Mouse (Mus musculus): ENCODE measurements around the gene Tmem63c. TPM values are rescaled to one million over a fixed set of nuclear protein-coding genes. Genes with fewer than 3 reads are reported as not detected.

Gene Tmem63c
- 10 to 100 TPM; 29.5 to 30.1 TPM for total RNA-seq (2021)

DNA sequence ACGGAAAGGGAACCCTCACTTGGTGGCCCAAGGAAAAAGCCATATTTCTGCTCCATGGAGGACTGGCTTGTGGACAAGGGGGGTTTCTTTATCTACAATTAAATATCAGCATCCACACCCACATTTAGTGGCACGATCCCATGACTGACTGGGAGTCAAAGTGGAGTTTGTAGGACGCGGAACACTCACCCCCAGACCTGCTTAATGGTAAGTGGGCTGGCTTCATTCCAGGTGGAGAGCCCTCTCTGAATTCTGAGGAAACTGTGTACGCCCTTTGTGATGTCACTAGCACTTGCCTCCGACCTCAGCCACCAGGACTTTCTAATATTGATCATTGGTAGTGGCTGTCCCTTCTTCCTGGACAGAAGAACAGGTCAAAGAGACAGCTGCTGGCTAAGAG, at the start of gene Tmem63c:
Gene Tmem63c (plus strand): TSS at position 301 of the 400 bp plus-strand sequence.
- no peak for DNase-seq
- intact Hi-C loops (cut with DNase I): no loop called here

DNA sequence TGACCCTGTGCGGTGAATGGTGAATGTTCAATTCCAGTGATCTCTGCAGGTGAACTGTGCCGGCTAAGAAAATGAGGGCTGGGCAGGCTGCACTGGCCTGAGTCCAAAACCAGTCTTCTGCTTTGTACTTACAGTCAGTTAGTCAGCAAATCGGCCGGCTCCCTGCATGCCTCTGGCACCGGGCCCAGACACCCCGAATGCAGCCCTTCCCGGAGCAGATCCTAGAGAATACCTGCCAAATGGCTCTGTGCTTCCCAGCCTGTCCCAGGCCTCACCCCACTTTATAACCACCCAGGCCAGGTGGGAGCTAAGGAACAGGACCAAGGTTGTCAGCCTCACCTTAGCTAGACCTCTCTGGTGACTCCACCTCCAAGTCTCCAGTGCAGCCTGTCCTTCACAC, 47.9 kb upstream of the Tmem63c start:
- DNase-seq: peak; percentile 95
- intact Hi-C loops (cut with DNase I): no loop called here

DNA sequence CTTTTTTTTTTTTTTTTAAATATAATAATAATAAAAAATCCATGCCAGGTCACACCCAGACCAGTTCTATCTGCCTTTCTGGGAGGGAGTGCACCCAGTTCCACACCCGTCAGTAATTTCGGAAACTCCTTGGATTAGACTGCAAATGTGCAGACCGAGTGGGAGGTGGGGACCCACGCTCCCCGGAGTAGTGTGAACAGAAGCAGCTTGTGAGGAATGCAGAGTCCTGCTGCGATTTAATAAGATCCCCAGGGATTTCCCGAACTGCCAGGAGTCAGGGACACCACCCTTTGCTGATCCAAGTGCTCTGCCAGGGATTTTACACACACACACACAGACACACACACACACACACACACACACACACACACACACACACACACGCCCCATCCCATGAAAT, 47.4 kb upstream of the Tmem63c start:
- intact Hi-C loops (cut with DNase I): no loop called here
- DNase-seq: no peak

GRCm38 (mm10) chr12:86974387-86975288, 46.5 kb upstream of the Tmem63c start:
- peak; percentile 79 for DNase-seq
- intact Hi-C loops (cut with DNase I): no loop called here

GRCm38 (mm10) chr12:86975761-86976160, 45.4 kb upstream of the Tmem63c start:
- no peak for DNase-seq
- intact Hi-C loops (cut with DNase I): no loop called here

DNA sequence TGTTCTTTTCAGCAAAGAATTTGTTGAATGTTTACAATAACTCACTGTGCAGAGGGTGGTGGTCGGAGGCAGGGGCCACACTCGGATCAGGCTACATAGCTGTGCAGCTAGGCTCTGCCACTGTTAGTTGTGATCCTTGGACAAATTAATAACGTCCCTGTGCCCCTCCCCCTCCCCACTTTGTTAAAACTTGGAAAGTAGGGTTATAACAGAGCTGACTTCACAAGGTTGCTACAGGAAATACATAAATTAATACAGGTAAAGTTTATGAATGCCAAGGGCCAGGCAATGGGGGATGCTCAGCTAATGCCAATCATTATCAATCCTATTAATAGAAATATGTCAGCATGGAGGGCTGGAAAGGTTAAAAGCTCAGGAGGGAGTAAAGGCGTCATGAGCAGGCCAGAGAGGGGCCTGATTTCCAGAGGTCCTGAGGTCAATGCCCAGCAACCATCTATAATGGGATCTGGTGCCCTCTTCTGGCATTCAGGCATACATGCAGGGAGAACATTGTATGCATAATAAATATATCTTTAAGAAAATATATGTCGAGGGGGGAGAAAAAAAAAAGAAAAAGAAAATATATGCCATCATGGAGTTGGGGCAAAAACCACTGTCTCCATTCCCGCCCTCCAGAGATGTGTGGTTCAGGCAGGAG, 44.5 kb upstream of the Tmem63c start:
- intact Hi-C loops (cut with DNase I): no loop called here
- no peak for DNase-seq

DNA sequence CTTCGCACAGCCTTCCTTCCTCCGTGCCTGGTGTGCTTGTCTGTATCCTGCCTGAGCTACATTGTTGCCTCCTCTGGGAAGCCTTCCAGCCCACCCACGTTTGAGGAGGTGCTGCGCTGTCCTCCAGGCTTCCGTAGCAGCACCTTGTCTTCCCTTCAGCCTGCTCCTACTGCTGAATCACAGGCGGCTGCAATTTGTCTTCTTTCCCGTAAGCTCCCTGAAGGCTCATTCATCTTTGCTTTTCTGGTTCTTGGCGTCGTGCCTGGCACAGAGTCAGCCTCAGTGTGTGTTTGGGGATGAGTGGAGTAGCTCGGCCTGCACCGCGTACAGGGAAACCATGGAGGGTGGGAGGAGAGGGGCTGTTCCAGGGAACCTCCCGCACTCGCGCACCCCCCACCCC, 43.3 kb upstream of the Tmem63c start:
- no peak for DNase-seq
- intact Hi-C loops (cut with DNase I): no loop called here

- DNase-seq: peak; percentile 45
- intact Hi-C loops (cut with DNase I): no loop called here
These were observed 40.0 kb upstream of the Tmem63c start for GRCm38 (mm10) chr12:86981180-86981579.

- DNase-seq: peak; percentile 59
- intact Hi-C loops (cut with DNase I): no loop called here
These were observed 37.5 kb upstream of the Tmem63c start for GRCm38 (mm10) chr12:86983470-86984193.

GRCm38 (mm10) chr12:86984194-86984555, 37.0 kb upstream of the Tmem63c start:
- no peak for DNase-seq
- intact Hi-C loops (cut with DNase I): no loop called here

DNA sequence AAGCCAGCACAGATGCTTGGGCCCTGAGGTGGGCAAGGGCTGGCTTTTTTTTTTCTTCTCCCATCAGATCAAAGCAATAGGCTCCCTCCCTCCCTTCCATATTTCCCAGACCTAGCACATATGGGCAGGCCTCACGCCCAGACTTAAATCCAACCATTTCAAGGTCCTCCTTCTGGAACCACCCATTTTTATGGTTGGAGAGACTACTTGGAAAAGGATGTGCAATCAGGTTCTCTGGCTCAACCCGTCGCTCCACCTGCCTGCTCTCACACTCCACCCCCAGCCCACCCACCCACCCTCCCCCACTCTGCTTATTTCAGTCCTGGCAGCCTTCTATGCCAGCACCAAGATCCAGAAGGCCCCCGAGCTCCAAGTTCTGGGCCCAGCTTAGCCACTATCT, 34.6 kb upstream of the Tmem63c start:
- intact Hi-C loops (cut with DNase I): no loop called here
- no peak for DNase-seq

GRCm38 (mm10) chr12:86988227-86988626, 32.9 kb upstream of the Tmem63c start:
- intact Hi-C loops (cut with DNase I): no loop called here
- DNase-seq: no peak

GRCm38 (mm10) chr12:86989378-86989777, 31.8 kb upstream of the Tmem63c start:
- intact Hi-C loops (cut with DNase I): no loop called here
- DNase-seq: no peak

GRCm38 (mm10) chr12:86989890-86990754, 31.0 kb upstream of the Tmem63c start, which contains the start of gene Zdhhc22:
Gene Zdhhc22, minus strand, starts transcription at chr12:86990430.
- peak; percentile 67 for DNase-seq
- intact Hi-C loops (cut with DNase I): no loop called here

GRCm38 (mm10) chr12:86990755-86991110, 30.4 kb upstream of the Tmem63c start:
- no peak for DNase-seq
- intact Hi-C loops (cut with DNase I): no loop called here

GRCm38 (mm10) chr12:86994166-86994565, 27.0 kb upstream of the Tmem63c start:
- intact Hi-C loops (cut with DNase I): no loop called here
- DNase-seq: no peak

- DNase-seq: no peak
- intact Hi-C loops (cut with DNase I): no loop called here
These were observed 26.4 kb upstream of the Tmem63c start for GRCm38 (mm10) chr12:86994776-86995175.

DNA sequence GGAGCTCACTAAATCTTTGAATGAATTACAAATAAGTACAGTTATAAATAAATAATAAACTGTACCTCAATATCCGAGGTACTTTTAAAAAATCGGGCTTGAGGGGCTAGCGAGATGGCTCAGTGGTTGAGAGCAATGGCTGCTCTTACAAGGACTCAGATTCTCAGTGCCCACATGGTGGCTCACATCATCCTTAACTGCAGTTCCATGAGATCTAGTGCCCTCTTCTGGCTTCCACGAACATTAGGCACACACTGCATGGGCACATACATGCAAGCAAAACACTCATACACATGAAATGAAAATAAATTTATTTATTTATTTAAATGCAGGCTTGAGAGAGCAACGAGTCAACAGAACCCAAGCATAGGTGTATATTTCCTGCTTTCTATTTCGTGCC, 25.2 kb upstream of the Tmem63c start:
- DNase-seq: no peak
- intact Hi-C loops (cut with DNase I): no loop called here

GRCm38 (mm10) chr12:86998699-86999098, 22.4 kb upstream of the Tmem63c start:
- no peak for DNase-seq
- intact Hi-C loops (cut with DNase I): no loop called here

DNA sequence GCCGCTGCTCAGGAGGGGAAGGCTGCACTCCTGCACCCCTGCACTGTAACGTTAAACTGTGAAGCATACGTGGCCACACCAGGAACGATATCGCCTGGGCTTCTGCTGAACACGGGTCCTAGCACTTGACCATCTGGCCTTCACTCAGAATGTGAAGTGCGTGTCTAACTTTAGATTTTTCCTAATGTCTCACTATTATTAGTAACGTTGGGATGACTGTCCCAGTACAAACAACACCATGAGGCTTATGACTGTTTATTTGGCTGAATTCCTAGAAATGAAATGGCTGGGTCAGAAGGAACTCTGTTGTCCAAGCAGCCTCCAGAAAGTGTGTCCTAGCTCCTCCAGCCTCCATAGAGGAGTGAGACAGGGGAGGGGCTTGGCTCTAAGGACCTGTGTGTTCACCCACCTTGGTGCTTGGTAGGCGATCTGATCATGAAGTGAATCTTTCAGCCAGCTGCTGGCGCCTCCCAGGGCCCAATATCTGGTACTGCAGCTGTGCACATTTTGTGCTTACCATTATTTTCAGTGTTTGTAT, 21.8 kb upstream of the Tmem63c start:
- intact Hi-C loops (cut with DNase I): no loop called here
- DNase-seq: no peak
